Mouse (Mus musculus) forebrain, embryonic 13.5 days (tissue): ENCODE data around the gene Dock2. TPM values are rescaled to one million over a fixed set of nuclear protein-coding genes. Genes with fewer than 3 reads are reported as not detected.

Experiments
- ATAC-seq: fragments of 200-750 bp; cut with Nextera tagmentation; 2 replicates; pipeline ENCODE4 v1.8.0; 2017
- H3K27ac ChIP-seq: fragments of 300-500 bp; sonication (generic); 2 replicates; pipeline ENCODE4 v1.5.1; 2015; ENCODE audit warnings: inconsistent platforms, mild to moderate bottlenecking, moderate library complexity
- H3K27me3 ChIP-seq: fragments of 300-500 bp; sonication (generic); 2 replicates; pipeline ENCODE4 v1.6.1; 2015; ENCODE audit warnings: mild to moderate bottlenecking, inconsistent platforms
- H3K36me3 ChIP-seq: fragments of 300-500 bp; sonication (generic); 2 replicates; pipeline ENCODE4 v1.6.1; 2015; ENCODE audit warnings: mild to moderate bottlenecking, inconsistent platforms; ENCODE audit not compliant: poor library complexity, severe bottlenecking
- H3K4me1 ChIP-seq: fragments of 300-500 bp; sonication (generic); 2 replicates; pipeline ENCODE4 v1.6.1; 2015; ENCODE audit warnings: inconsistent platforms
- H3K4me2 ChIP-seq: fragments of 300-500 bp; sonication (generic); 2 replicates; pipeline ENCODE4 v1.6.1; 2015; ENCODE audit warnings: inconsistent platforms, mild to moderate bottlenecking, moderate library complexity
- H3K4me3 ChIP-seq: fragments of 300-500 bp; sonication (generic); 2 replicates; pipeline ENCODE4 v1.5.1; 2015; ENCODE audit warnings: mild to moderate bottlenecking, inconsistent platforms
- H3K9ac ChIP-seq: fragments of 300-500 bp; sonication (generic); 2 replicates; pipeline ENCODE4 v1.6.1; 2015; ENCODE audit warnings: mild to moderate bottlenecking, inconsistent platforms
- H3K9me3 ChIP-seq: fragments of 300-500 bp; sonication (generic); replicated peaks from 2 replicates; pipeline ENCODE4 v1.6.1; 2016; ENCODE audit warnings: inconsistent platforms
- WGBS: fragments of 180-500 bp; shearing (Covaris S2); methylation state at CpG from one replicate; pipeline ENCODE4 v1.1.7; 2015; 5-methylcytosine and 5-hydroxymethylcytosine counted together
- polyA plus RNA-seq: library from polyadenylated mRNA; unstranded; fragments of >200 nt; fragmentation: Nextera tagmentation; extraction: Ambion mirVana; gene quantifications from 2 replicates; pipeline ENCODE4 v1.2.1, GENCODE M21; 2015

The Dock2 gene
- polyA plus RNA-seq, 1 experiment from 2014 or later, result 0.15 TPM

DNA sequence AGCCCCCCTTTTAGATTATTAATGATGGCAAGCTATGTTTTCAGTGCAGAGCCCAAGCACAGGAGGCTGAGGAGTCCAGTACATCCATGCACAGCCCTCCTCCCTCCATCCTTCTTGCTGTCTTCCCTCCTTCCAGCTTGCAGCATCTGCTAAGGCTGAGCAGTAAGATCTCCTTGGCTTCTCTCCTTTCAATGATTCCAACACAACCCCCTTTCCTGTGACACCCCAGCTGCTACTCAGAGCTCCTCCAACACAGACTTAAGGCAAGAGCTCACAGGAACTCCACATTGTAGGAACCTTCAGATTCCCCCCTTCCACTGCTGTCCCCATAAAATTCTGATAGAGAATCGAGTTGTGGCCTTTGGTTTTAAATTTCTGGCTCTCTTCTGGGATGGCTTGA is 580.9 kb downstream of the Dock2 start:
- no peak overlapping the region for H3K4me3 ChIP-seq
- H3K27me3 ChIP-seq, result no peaks in the 10 kb centered on the region
- H3K9ac ChIP-seq, result no peak overlapping the region
- no peak overlapping the region for H3K27ac ChIP-seq
- ATAC-seq, result no peak
- H3K36me3 ChIP-seq, result no peaks in the 10 kb centered on the region
- no peak overlapping the region for H3K4me2 ChIP-seq
- WGBS, result 57% methylated on average over 1 of the region's 1 CpGs
- no peaks in the 10 kb centered on the region for H3K9me3 ChIP-seq
- H3K4me1 ChIP-seq, result no peaks in the 10 kb centered on the region

DNA sequence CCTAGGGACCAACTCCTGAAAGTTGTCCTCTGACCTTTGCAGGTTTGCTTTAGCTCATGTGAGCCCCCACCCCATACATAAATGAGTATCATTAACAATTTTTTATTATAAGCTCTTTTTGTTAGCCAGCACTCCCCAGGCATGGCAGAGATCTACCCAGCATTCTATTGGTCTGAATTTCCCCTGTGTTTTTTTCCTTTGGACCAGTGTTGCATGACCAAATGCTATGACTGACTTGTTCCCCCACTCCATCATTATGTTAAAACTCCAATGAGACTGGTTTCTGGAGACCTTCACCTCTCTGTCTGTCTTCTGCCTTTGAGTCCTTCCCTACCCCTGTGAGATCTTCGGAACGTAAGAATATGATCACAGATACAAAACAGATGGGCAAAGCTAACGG is 588.5 kb downstream of the Dock2 start:
- no peak overlapping the region for H3K4me2 ChIP-seq
- no peak overlapping the region for H3K9ac ChIP-seq
- H3K27ac ChIP-seq, result no peak overlapping the region
- no peaks in the 10 kb centered on the region for H3K36me3 ChIP-seq
- no peak overlapping the region for H3K4me3 ChIP-seq
- H3K4me1 ChIP-seq, result no peaks in the 10 kb centered on the region
- 94% methylated on average over 3 of the region's 3 CpGs for WGBS
- H3K27me3 ChIP-seq, result no peaks in the 10 kb centered on the region
- no peaks in the 10 kb centered on the region for H3K9me3 ChIP-seq
- no peak for ATAC-seq

DNA sequence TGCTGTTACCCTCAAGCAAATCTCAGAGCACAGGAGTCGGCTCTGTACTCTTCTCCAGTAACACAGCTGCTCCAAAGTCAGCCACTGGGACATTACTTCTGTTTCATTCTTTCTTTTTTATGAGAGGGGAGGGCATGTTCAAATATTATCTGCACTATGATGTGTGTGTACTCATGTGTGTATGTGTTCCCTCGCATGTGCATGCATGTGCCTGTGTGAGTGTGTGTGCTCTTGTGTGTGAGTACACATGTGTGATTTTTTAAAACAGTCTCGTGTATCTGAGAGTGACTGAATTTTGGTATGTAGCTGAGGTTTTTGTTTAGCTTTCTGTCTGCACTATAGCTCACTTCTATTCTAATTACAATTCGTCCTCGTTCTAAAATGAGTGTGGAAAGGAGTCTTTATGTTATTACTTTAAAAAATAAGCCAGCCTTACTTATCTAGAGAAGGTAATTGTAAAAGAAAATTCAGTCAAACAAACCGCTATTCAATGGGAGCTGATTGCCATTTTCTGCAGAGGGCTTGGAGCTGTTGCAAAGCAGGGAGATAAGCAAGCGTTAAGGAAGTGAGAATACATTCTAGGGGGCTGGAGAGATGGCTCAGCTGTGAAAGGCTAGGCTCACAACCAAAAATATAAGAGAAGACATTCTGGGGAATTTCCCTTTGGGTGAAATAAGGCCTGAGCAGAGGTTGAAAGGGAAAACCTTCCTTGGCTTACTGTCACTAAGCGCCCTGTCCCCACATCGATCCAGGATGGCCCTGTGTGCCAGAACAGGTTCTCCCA is 589.3 kb downstream of the Dock2 start:
- no peak overlapping the region for H3K27ac ChIP-seq
- no peaks in the 10 kb centered on the region for H3K36me3 ChIP-seq
- no peaks in the 10 kb centered on the region for H3K9me3 ChIP-seq
- H3K27me3 ChIP-seq, result no peaks in the 10 kb centered on the region
- WGBS, result 72% methylated on average over 9 of the region's 9 CpGs
- no peak for ATAC-seq
- no peak overlapping the region for H3K9ac ChIP-seq
- H3K4me1 ChIP-seq, result no peaks in the 10 kb centered on the region
- H3K4me3 ChIP-seq, result no peak overlapping the region
- H3K4me2 ChIP-seq, result no peak overlapping the region

DNA sequence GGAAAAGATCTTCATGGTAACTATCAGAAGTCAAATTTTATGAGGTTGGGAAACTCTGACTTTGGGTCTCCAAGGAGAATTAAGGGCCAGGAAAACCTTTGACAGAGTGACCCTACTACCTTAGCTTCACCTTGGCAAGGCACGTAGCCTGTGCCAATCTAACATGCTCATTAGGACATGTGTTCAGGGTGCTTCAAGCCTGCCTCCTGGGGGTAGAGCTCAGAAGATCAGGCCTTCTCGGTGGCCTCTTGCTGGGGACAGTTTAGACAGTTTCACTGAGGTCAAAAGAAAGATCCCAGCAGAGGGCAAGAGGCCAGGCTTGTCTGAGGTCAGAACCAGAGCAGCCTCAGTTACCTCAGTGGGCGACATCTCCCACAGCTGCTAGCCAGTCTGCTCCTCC is 590.0 kb downstream of the Dock2 start:
- H3K36me3 ChIP-seq, result no peaks in the 10 kb centered on the region
- H3K27ac ChIP-seq, result no peak overlapping the region
- H3K27me3 ChIP-seq, result no peaks in the 10 kb centered on the region
- H3K4me3 ChIP-seq, result no peak overlapping the region
- H3K4me1 ChIP-seq, result no peaks in the 10 kb centered on the region
- H3K9me3 ChIP-seq, result no peaks in the 10 kb centered on the region
- no peak overlapping the region for H3K9ac ChIP-seq
- no peak overlapping the region for H3K4me2 ChIP-seq
- WGBS, result 68% methylated on average over 3 of the region's 3 CpGs
- ATAC-seq, result no peak

DNA sequence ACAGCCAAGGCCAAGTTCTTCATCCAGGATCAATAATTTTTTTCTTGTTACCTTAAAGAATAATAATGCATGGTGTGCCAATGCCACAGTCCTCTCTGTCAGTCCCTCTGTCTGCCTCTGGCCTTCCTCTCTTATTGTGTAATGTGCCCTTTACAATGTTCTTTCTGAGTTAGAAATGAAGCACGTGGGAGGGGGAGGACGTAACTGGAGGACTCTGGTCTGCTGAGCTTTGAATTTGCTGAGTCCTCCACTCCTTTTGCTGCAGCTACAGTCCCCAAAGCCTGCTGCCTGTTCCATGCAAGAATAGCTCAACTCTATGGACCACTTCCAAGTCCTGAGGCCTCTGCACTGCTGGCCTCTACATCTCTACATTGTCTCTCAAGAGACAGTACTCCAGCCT is 599.4 kb downstream of the Dock2 start:
- Histone ChIP-seq H3K36me3 (no peaks in the 10 kb centered on the region), H3K9ac (no peak overlapping the region), H3K4me3 (no peak overlapping the region), H3K27me3 (no peaks in the 10 kb centered on the region), H3K27ac (no peak overlapping the region), H3K4me2 (no peak overlapping the region), H3K9me3 (no peaks in the 10 kb centered on the region), H3K4me1 (peaks cover 13% of the 10 kb centered on the region)
- WGBS, result 80% methylated on average over 2 of the region's 2 CpGs
- ATAC-seq, result no peak

DNA sequence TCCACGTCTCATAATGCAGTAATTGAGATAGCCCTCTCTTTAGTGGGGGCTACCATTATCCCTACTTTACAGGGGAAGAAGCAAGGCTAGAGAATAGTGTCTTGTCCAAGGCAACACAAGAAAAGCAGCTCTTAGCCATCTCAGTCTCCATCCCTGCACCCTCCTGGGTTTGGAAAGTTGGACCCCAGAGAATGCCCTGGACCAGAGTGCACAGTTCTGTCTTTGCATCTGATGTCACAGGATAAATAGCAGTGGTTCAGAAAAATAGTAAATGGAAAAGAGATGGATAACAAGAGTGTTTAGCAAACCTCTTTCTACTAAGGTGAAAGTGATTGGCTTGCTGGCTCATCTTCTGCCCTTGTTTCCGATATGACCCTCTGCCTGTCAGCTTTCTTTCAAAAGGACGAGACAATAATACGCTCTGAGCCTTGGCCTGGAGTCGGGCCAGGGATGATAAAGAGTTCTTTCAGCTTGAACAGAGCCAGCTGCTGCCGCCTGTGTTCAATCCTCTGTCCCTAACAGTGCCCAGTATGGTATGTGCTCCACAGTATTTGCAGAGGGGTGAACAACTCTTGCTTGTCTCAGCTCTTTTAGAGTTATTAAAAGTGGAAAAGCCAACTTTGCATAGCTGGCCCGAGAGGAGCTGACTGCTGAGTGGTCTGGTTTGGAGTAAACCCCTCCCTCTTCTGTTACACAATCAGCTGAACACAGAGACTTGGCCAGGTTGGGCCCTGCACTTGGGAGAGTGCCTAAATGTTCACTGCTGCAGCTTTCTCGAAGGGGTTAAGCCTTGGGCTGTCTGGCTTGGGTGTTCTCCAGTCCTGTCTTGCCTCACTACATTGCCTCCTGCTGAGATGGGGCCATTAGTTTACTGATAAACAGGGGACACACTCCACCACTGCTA is 602.2 kb downstream of the Dock2 start:
- no peaks in the 10 kb centered on the region for H3K9me3 ChIP-seq
- no peak overlapping the region for H3K4me3 ChIP-seq
- H3K27ac ChIP-seq, result no peak overlapping the region
- no peak overlapping the region for H3K9ac ChIP-seq
- H3K36me3 ChIP-seq, result no peaks in the 10 kb centered on the region
- H3K27me3 ChIP-seq, result no peaks in the 10 kb centered on the region
- peak; percentile 38; the same call in 1 of the 2 replicates for ATAC-seq
- no peak overlapping the region for H3K4me2 ChIP-seq
- H3K4me1 ChIP-seq, result peaks cover 13% of the 10 kb centered on the region
- WGBS, result 28% methylated on average over 8 of the region's 8 CpGs

DNA sequence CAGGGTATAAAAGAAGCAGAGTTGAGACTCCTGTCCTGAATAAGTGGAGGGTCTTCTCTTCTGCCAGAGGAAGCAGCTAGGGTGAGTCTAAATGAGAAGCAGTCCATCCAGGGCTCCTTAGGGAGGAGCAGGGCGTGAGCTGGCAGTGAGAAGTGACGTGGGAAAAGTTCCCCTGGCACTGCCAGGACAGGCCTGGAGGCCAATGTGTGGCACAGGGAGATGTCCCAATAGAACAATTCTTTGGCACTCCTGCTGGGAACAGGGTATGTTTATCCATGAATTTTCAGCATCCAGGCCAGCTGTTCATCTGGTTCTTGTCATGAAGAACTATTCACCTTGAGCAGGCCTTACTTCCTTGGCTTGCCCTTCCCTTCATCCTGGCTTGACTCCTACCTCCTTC is 604.9 kb downstream of the Dock2 start:
- no peak overlapping the region for H3K9ac ChIP-seq
- ATAC-seq, result no peak
- H3K27ac ChIP-seq, result no peak overlapping the region
- H3K4me2 ChIP-seq, result no peak overlapping the region
- H3K4me3 ChIP-seq, result no peak overlapping the region
- 84% methylated on average over 2 of the region's 2 CpGs for WGBS
- H3K36me3 ChIP-seq, result no peaks in the 10 kb centered on the region
- no peaks in the 10 kb centered on the region for H3K9me3 ChIP-seq
- peaks cover 13% of the 10 kb centered on the region for H3K4me1 ChIP-seq
- no peaks in the 10 kb centered on the region for H3K27me3 ChIP-seq

Other genes starting within 250 kb of the Dock2 start
- gene Spdl1, start 49.7 kb upstream of the Dock2 start, polyA plus RNA-seq, result 16.9 and 20.3 TPM in 2 replicates